Mouse (Mus musculus) embryonic facial prominence, embryonic 13.5 days (tissue): Measurements from ENCODE around the gene Slc48a1. TPM values are rescaled to one million over a fixed set of nuclear protein-coding genes. Genes with fewer than 3 reads are reported as not detected.

Source experiments
- ATAC-seq: fragments of 200-750 bp; cut with Nextera tagmentation; 2 replicates; pipeline ENCODE4 v1.8.0; 2017; ENCODE audit warnings: low read depth; ENCODE audit not compliant: insufficient number of reproducible peaks, insufficient read depth, low FRiP score, low TSS enrichment
- H3K27ac ChIP-seq: fragments of 300-500 bp; sonication (generic); 2 replicates; pipeline ENCODE4 v1.5.1; 2015; ENCODE audit warnings: moderate library complexity, mild to moderate bottlenecking, inconsistent platforms
- H3K27me3 ChIP-seq: fragments of 300-500 bp; sonication (generic); 2 replicates; pipeline ENCODE4 v1.6.1; 2015; ENCODE audit warnings: mild to moderate bottlenecking, inconsistent platforms
- H3K36me3 ChIP-seq: fragments of 300-500 bp; sonication (generic); 2 replicates; pipeline ENCODE4 v1.6.1; 2015; ENCODE audit warnings: mild to moderate bottlenecking, inconsistent platforms
- H3K4me1 ChIP-seq: fragments of 300-500 bp; sonication (generic); 2 replicates; pipeline ENCODE4 v1.6.1; 2015; ENCODE audit warnings: inconsistent platforms
- H3K4me2 ChIP-seq: fragments of 300-500 bp; sonication (generic); 2 replicates; pipeline ENCODE4 v1.6.1; 2015; ENCODE audit warnings: moderate library complexity, mild to moderate bottlenecking, inconsistent platforms
- H3K4me3 ChIP-seq: fragments of 300-500 bp; sonication (generic); 2 replicates; pipeline ENCODE4 v1.5.1; 2015; ENCODE audit warnings: mild to moderate bottlenecking, inconsistent platforms
- H3K9ac ChIP-seq: fragments of 300-500 bp; sonication (generic); 2 replicates; pipeline ENCODE4 v1.6.1; 2015; ENCODE audit warnings: mild to moderate bottlenecking, inconsistent platforms
- H3K9me3 ChIP-seq: fragments of 300-500 bp; sonication (generic); 2 replicates; pipeline ENCODE4 v1.6.1; 2016; ENCODE audit warnings: inconsistent platforms
- WGBS: fragments of 180-500 bp; shearing (Covaris S2); methylation state at CpG from one replicate; pipeline ENCODE4 v1.1.7; 2015; ENCODE audit warnings: mixed read lengths; 5-methylcytosine and 5-hydroxymethylcytosine counted together
- polyA plus RNA-seq: library from polyadenylated mRNA; unstranded; fragments of >200 nt; fragmentation: Nextera tagmentation; extraction: Ambion mirVana; gene quantifications from 2 replicates; pipeline ENCODE4 v1.2.1, GENCODE M21; 2015

Slc48a1 gene
- polyA plus RNA-seq, 1 experiment from 2014 or later, result 34.7 TPM

DNA sequence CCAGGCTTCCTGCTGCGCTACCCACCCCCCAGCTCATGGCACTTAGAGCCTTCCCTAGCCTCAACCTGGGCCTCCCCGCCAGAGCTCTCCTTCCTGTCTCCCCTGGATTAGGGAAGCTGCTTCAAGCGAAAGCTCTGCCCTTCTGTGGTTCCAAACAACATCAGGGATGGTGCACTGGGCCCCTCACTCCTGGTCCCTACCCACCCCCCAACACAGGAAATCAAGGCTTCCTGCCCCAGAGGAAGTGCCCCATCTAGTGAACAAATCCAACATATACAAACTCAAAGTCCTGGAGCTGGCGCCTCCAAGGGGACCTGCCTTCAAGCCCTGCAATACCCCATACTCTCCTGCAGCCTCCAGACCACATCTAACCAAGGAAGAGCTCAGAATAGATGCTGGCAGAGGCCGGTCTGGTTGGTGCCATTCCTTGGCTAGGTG lies 50.6 kb downstream of the Slc48a1 start:
- WGBS, result 37% methylated on average over 5 of the region's 5 CpGs
- Histone ChIP-seq H3K36me3 (0 out of 2 replicates have a peak, but pooled peaks cover 4% of the 10 kb centered on the region), H3K9me3 (no peaks in the 10 kb centered on the region), H3K27me3 (no peaks in the 10 kb centered on the region), H3K4me2 (peak overlapping the region; percentile 69), H3K27ac (peak overlapping the region; percentile 96), H3K4me1 (peaks cover 75% of the 10 kb centered on the region), H3K9ac (0 out of 2 replicates have a peak overlapping the region, but pooled peaks have one; percentile 52), H3K4me3 (peak overlapping the region; percentile 86)
- no peak for ATAC-seq

GRCm38 (mm10) chr15:97829432-97829831 lies 51.1 kb downstream of the Slc48a1 start:
- no peaks in the 10 kb centered on the region for H3K36me3 ChIP-seq
- 43% methylated on average over 2 of the region's 2 CpGs for WGBS
- peak overlapping the region; percentile 96 for H3K27ac ChIP-seq
- H3K4me1 ChIP-seq, result peaks cover 70% of the 10 kb centered on the region
- peak overlapping the region; percentile 69 for H3K4me2 ChIP-seq
- peak overlapping the region; percentile 98 for H3K9ac ChIP-seq
- peak overlapping the region; percentile 86 for H3K4me3 ChIP-seq
- H3K27me3 ChIP-seq, result no peaks in the 10 kb centered on the region
- no peaks in the 10 kb centered on the region for H3K9me3 ChIP-seq
- no peak for ATAC-seq

DNA sequence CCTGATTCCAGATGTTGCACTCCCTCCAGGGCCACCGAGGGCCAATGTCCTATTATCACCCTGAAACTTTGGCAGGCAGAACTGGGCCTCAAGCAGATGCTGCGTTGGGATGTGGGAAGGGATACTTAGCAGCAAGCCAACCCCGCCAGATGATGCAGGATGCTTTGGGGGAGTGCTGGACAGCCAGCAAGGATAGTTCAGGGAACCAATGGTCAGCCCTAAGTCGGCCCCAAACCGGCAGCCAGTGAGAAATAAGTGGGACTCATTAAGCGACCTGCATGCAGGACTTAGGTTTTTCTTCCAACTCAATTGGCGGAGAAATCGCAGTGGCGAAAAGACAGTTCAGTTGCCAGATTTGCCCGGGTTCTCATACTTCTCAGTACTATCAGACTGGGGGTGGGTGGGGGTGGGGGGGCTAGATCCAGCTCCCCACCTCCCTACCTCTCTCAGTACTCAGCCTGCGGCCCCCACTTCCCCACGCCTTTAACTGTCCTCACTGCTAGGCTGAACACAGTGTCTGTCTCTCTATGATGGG lies 52.0 kb downstream of the Slc48a1 start:
- Histone ChIP-seq H3K27me3 (no peaks in the 10 kb centered on the region), H3K4me2 (peak overlapping the region; percentile 69), H3K27ac (peak overlapping the region; percentile 96), H3K9ac (peak overlapping the region; percentile 98), H3K4me3 (peak overlapping the region; percentile 86), H3K4me1 (peaks cover 61% of the 10 kb centered on the region), H3K36me3 (no peaks in the 10 kb centered on the region), H3K9me3 (no peaks in the 10 kb centered on the region)
- 9% methylated on average over 12 of the region's 12 CpGs for WGBS
- no peak for ATAC-seq

GRCm38 (mm10) chr15:97830788-97831241 lies 52.5 kb downstream of the Slc48a1 start:
- Histone ChIP-seq H3K9me3 (no peaks in the 10 kb centered on the region), H3K4me1 (peaks cover 56% of the 10 kb centered on the region), H3K4me3 (peak overlapping the region; percentile 86), H3K27ac (peak overlapping the region; percentile 96), H3K27me3 (no peaks in the 10 kb centered on the region), H3K36me3 (no peaks in the 10 kb centered on the region), H3K9ac (peak overlapping the region; percentile 98), H3K4me2 (peak overlapping the region; percentile 69)
- WGBS, result under 1% methylated on average over 39 of the region's 39 CpGs
- ATAC-seq, result peak; percentile 9

GRCm38 (mm10) chr15:97831242-97831986 lies 53.1 kb downstream of the Slc48a1 start:
- Histone ChIP-seq H3K4me3 (peak overlapping the region; percentile 86), H3K9ac (peak overlapping the region; percentile 98), H3K9me3 (no peaks in the 10 kb centered on the region), H3K36me3 (no peaks in the 10 kb centered on the region), H3K4me1 (peaks cover 55% of the 10 kb centered on the region), H3K27ac (peak overlapping the region; percentile 96), H3K27me3 (no peaks in the 10 kb centered on the region), H3K4me2 (peak overlapping the region; percentile 69)
- WGBS, result under 1% methylated on average over 73 of the region's 84 CpGs
- ATAC-seq, result peak; percentile 80

DNA sequence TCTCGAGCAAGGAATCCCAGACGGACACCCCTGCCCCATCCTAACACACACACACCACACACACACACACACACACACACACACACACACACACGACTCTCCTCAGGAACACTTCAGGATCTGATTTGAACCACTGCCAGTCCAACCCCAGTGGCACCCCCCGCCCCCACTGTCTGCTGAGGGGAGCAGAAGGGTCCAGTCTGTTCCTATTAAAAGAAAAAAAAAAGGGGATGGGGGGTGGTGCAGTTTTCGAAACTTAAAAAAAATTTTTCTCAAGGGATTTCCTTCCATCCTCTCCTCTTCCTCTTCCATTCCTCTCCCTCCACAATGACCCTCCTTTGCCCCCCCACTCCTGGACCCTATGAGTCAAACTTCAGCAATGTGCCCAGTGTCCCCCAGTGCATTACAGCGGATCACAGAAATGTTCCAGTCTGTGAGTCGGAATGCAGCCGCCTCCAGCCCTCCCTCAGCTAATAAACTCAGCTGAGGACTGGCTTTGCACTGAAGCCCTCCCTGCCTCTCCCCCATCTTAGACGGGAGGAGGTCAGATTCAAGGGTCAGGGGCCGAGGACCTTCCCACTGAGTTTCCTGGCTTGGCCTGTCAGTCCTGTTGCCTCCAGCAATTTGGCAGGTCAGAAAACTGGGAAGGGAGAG lies 53.8 kb downstream of the Slc48a1 start:
- H3K36me3 ChIP-seq, result no peaks in the 10 kb centered on the region
- H3K4me3 ChIP-seq, result peak overlapping the region; percentile 86
- peak overlapping the region; percentile 96 for H3K27ac ChIP-seq
- peak overlapping the region; percentile 98 for H3K9ac ChIP-seq
- ATAC-seq, result no peak
- no peaks in the 10 kb centered on the region for H3K27me3 ChIP-seq
- peak overlapping the region; percentile 69 for H3K4me2 ChIP-seq
- H3K4me1 ChIP-seq, result peaks cover 54% of the 10 kb centered on the region
- H3K9me3 ChIP-seq, result no peaks in the 10 kb centered on the region
- WGBS, result 4% methylated on average over 9 of the region's 10 CpGs

DNA sequence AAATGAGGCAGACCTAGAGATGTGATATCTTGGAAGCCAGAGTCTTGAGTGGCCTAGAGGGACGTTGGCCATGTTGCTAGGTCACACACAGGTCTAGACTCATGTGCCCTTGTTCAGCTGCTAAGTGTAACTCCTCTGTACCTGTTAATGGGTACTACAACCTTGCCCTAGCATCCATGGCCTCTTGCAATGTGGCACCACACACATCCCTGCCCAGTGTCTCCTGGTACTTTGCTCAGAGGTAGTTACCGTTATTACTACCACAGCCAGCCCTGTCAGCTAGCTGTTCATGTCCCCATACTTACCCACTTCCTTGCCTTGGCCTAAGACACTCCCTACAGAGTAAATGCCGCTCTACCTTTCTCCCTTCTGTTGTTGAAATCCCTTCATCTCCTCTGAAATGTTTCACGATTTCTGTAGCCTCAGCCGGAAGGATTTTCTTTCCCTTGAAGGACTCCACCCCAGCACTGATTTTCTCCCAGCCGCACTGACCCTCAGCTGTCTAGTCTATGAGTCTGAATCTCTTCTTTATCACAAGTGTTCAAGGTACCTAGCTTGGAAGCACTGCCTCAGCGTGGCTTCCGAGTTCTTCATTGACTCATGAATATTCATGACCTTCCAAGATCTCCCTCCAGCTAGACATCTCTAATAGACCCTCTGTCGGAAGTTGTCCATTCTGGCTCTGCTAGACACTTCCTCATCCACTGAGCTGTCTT lies 54.6 kb downstream of the Slc48a1 start:
- H3K4me3 ChIP-seq, result no peak overlapping the region
- no peaks in the 10 kb centered on the region for H3K9me3 ChIP-seq
- no peak for ATAC-seq
- H3K9ac ChIP-seq, result 0 out of 2 replicates have a peak overlapping the region, but pooled peaks have one; percentile 98
- H3K36me3 ChIP-seq, result no peaks in the 10 kb centered on the region
- H3K27ac ChIP-seq, result 0 out of 2 replicates have a peak overlapping the region, but pooled peaks have one; percentile 96
- H3K4me1 ChIP-seq, result peaks cover 57% of the 10 kb centered on the region
- 52% methylated on average over 9 of the region's 9 CpGs for WGBS
- no peak overlapping the region for H3K4me2 ChIP-seq
- H3K27me3 ChIP-seq, result no peaks in the 10 kb centered on the region

- Histone ChIP-seq H3K4me1 (peaks cover 48% of the 10 kb centered on the region), H3K27ac (no peak overlapping the region), H3K27me3 (no peaks in the 10 kb centered on the region), H3K4me2 (no peak overlapping the region), H3K9me3 (no peaks in the 10 kb centered on the region), H3K9ac (no peak overlapping the region), H3K4me3 (no peak overlapping the region), H3K36me3 (no peaks in the 10 kb centered on the region)
- 41% methylated on average over 17 of the region's 17 CpGs for WGBS
- no peak for ATAC-seq
These were observed 58.0 kb downstream of the Slc48a1 start for GRCm38 (mm10) chr15:97836153-97836893.

DNA sequence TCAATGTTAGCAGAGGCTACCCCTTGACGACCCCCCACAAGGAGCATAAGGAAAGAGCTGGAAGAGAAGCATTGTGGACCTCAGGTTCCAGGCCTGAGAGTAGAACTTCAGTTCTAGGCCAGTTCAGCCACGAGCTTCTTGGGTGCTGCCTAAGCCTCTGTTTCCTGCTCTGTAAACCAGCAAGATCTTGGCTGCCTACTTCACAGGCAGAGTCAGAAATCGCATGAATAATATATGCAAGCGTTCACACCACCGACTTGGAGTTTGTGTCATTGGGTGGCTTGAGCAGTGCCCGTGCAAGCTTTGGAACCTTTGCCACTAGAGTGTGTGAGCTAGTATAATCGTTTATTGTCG lies 58.6 kb downstream of the Slc48a1 start:
- Histone ChIP-seq H3K9me3 (no peaks in the 10 kb centered on the region), H3K4me1 (peaks cover 48% of the 10 kb centered on the region), H3K4me2 (no peak overlapping the region), H3K27ac (no peak overlapping the region), H3K4me3 (no peak overlapping the region), H3K36me3 (no peaks in the 10 kb centered on the region), H3K9ac (no peak overlapping the region), H3K27me3 (no peaks in the 10 kb centered on the region)
- WGBS, result 72% methylated on average over 8 of the region's 8 CpGs
- ATAC-seq, result no peak

- Histone ChIP-seq H3K9ac (0 out of 2 replicates have a peak overlapping the region, but pooled peaks have one; percentile 27), H3K27ac (peak overlapping the region; percentile 28; the same call in 1 of the 2 replicates), H3K36me3 (no peaks in the 10 kb centered on the region), H3K27me3 (no peaks in the 10 kb centered on the region), H3K4me3 (no peak overlapping the region), H3K4me1 (peaks cover 42% of the 10 kb centered on the region), H3K4me2 (no peak overlapping the region), H3K9me3 (no peaks in the 10 kb centered on the region)
- WGBS, result 12% methylated on average over 8 of the region's 8 CpGs
- ATAC-seq, result no peak
These were observed 59.3 kb downstream of the Slc48a1 start for GRCm38 (mm10) chr15:97837491-97838061.
